Mouse (Mus musculus) limb, embryonic 15.5 days (tissue): ENCODE measurements around the gene Pgs1. TPM values are rescaled to one million over a fixed set of nuclear protein-coding genes. Genes with fewer than 3 reads are reported as not detected.
A peak's percentile ranks its signal among the peaks of the same experiment; 100 is the strongest.

Experiments
- ATAC-seq: fragments of 200-750 bp; cut with Nextera tagmentation; 2 replicates; pipeline ENCODE4 v1.8.0; 2017; ENCODE audit warnings: low read depth, moderate TSS enrichment; ENCODE audit not compliant: insufficient number of reproducible peaks, low FRiP score, low TSS enrichment
- H3K27ac ChIP-seq: fragments of 300-500 bp; sonication (generic); 2 replicates; pipeline ENCODE4 v1.5.1; 2015; ENCODE audit warnings: moderate library complexity, mild to moderate bottlenecking, inconsistent platforms
- H3K27me3 ChIP-seq: fragments of 300-500 bp; sonication (generic); 2 replicates; pipeline ENCODE4 v1.6.1; 2015; ENCODE audit warnings: inconsistent platforms
- H3K36me3 ChIP-seq: fragments of 300-500 bp; sonication (generic); 2 replicates; pipeline ENCODE4 v1.6.1; 2015; ENCODE audit warnings: inconsistent platforms
- H3K4me1 ChIP-seq: fragments of 300-500 bp; sonication (generic); 2 replicates; pipeline ENCODE4 v1.6.1; 2015; ENCODE audit warnings: inconsistent platforms
- H3K4me2 ChIP-seq: fragments of 300-500 bp; sonication (generic); 2 replicates; pipeline ENCODE4 v1.6.1; 2015; ENCODE audit warnings: mild to moderate bottlenecking, inconsistent platforms
- H3K4me3 ChIP-seq: fragments of 300-500 bp; sonication (generic); 2 replicates; pipeline ENCODE4 v1.5.1; 2015; ENCODE audit warnings: mild to moderate bottlenecking, inconsistent platforms
- H3K9ac ChIP-seq: fragments of 300-500 bp; sonication (generic); 2 replicates; pipeline ENCODE4 v1.6.1; 2015; ENCODE audit warnings: inconsistent platforms
- H3K9me3 ChIP-seq: fragments of 300-500 bp; sonication (generic); 2 replicates; pipeline ENCODE4 v1.6.1; 2016; ENCODE audit warnings: inconsistent platforms
- WGBS: fragments of 180-500 bp; shearing (Covaris S2); methylation state at CpG from one replicate; pipeline ENCODE4 v1.1.7; 2015; 5-methylcytosine and 5-hydroxymethylcytosine counted together
- polyA plus RNA-seq: library from polyadenylated mRNA; unstranded; fragments of >200 nt; fragmentation: Nextera tagmentation; extraction: Ambion mirVana; gene quantifications from 2 replicates; pipeline ENCODE4 v1.2.1, GENCODE M21; 2015

The Pgs1 gene
- polyA plus RNA-seq: 35.5 and 37.8 TPM in 2 replicates

DNA sequence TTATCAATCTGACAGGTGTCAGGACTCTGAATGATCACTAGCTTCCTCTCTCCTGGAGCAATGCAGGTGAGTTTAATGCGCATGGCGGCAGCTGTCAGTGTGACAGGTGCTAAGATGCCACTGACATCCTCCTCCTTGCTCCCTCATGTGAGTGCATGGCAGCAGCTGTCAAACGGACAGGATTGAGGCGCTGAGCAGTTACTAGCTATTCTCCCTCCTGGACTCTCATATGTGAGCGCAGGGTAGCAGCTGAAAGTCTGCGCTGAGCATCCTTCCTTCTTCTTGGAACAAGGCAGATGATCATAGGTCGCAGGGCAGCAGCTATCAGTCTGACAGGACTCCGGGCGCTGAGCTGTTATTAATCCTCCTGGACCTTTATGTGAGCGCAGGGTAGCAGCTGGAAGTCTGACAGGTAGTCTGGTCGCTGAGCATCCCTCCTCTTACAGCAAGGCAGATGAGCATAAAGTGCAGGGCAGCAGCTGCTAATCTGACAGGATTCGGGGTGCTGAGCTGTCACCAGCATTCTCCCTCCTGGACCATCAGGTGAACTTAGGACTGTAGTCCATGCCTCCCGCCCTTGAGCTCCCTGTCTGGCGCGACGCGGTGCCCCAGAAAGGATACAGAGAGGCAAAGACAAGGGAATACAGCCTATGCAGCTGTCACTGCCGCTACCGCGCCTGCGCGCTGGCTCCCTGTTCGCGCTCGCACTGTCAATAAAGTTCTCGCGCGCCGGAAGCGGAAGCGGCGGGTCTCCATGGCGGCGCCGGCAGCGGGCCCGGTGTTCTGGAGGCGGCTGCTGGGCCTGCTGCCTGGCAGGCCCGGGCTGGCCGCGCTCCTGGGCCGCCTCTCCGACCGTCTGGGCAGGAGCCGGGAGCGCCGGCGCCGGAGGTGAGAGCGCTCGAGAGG, at the start of gene Pgs1:
TSS of gene Pgs1 (plus strand) at position 167 of the 906 bp plus-strand sequence.
- Histone ChIP-seq H3K4me1 (peaks cover 26% of the 10 kb centered on the region), H3K4me2 (peak within 1 kb of the TSS; percentile 92), H3K4me3 (peak within 1 kb of the TSS; percentile 100), H3K9ac (peak within 1 kb of the TSS; percentile 85), H3K27ac (peak within 1 kb of the TSS; percentile 69), H3K27me3 (peaks cover 4% of the 10 kb centered on the region; the same call in 1 of the 2 replicates), H3K9me3 (no peaks in the 10 kb centered on the region), H3K36me3 (no peaks in the 10 kb centered on the region)
- 7% methylated on average over 51 of the region's 51 CpGs for WGBS
- peak; percentile 75 for ATAC-seq

GRCm38 (mm10) chr11:117939004-117939730, 46.9 kb upstream of the Pgs1 start:
- WGBS: 58% methylated on average over 4 of the region's 4 CpGs
- no peaks in the 10 kb centered on the region for H3K9me3 ChIP-seq
- no peak overlapping the region for H3K4me3 ChIP-seq
- no peaks in the 10 kb centered on the region for H3K27me3 ChIP-seq
- peak overlapping the region; percentile 86 for H3K27ac ChIP-seq
- no peaks in the 10 kb centered on the region for H3K36me3 ChIP-seq
- peaks cover 56% of the 10 kb centered on the region for H3K4me1 ChIP-seq
- ATAC-seq: no peak
- peak overlapping the region; percentile 26; the same call in 1 of the 2 replicates for H3K4me2 ChIP-seq
- H3K9ac ChIP-seq: no peak overlapping the region

- Histone ChIP-seq H3K27me3 (no peaks in the 10 kb centered on the region), H3K9me3 (no peaks in the 10 kb centered on the region), H3K9ac (no peak overlapping the region), H3K4me1 (peaks cover 50% of the 10 kb centered on the region), H3K27ac (peak overlapping the region; percentile 86), H3K36me3 (no peaks in the 10 kb centered on the region), H3K4me3 (no peak overlapping the region), H3K4me2 (peak overlapping the region; percentile 26; the same call in 1 of the 2 replicates)
- WGBS: 7% methylated on average over 7 of the region's 7 CpGs
- ATAC-seq: peak; percentile 73
Measured at GRCm38 (mm10) chr11:117939741-117940285, 46.3 kb upstream of the Pgs1 start.

DNA sequence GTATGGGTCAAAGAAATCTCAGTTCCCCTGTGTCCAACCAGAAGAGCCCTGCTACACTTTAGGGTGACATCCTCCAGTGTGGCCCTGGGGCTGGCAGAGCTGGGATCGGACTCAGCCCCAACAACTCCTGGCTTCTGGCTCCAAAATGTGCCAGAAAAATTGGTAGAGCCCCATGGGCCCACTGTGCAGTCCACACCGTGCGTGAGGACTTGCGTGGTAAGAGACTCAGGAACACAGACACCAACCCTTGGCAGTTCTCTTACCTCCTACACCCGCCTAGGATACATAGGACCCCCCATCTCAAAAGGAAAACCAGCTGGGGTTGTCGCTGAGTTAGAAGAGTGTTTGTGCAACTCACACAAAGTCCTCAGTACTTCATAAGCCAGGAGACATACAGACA, 45.2 kb upstream of the Pgs1 start:
- H3K27me3 ChIP-seq: no peaks in the 10 kb centered on the region
- WGBS: 89% methylated on average over 6 of the region's 6 CpGs
- H3K9ac ChIP-seq: no peak overlapping the region
- H3K4me2 ChIP-seq: no peak overlapping the region
- H3K4me1 ChIP-seq: peaks cover 39% of the 10 kb centered on the region
- no peak for ATAC-seq
- H3K9me3 ChIP-seq: no peaks in the 10 kb centered on the region
- no peak overlapping the region for H3K4me3 ChIP-seq
- H3K27ac ChIP-seq: no peak overlapping the region
- no peaks in the 10 kb centered on the region for H3K36me3 ChIP-seq

DNA sequence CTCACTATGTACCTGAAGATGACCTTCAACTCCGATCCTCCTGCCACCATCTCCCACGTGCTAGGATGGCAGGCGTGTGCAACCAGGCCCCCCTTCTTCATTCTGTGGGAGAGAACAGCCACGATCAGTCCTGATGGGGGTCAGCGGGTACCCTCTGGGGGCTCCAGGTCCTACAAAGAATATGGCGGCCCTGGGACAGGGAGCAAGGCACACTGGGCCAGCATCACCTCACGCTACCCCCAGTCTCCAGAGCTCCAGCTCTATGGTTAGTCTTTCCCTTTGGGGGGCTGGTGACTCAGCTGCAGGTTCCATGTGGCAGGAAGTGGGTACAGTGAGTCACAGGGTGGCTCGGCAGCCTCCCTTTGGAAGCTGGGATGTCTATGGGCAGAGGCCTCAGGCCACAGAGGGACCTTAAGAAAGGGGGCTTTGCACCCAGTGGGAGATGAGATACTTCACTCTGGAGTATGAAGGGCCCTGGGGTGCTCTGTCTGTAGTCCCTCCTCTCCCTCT, 44.7 kb upstream of the Pgs1 start:
- Histone ChIP-seq H3K4me2 (no peak overlapping the region), H3K27ac (no peak overlapping the region), H3K4me3 (no peak overlapping the region), H3K27me3 (no peaks in the 10 kb centered on the region), H3K36me3 (no peaks in the 10 kb centered on the region), H3K9ac (no peak overlapping the region), H3K9me3 (no peaks in the 10 kb centered on the region), H3K4me1 (peaks cover 37% of the 10 kb centered on the region)
- WGBS: 87% methylated on average over 8 of the region's 8 CpGs
- no peak for ATAC-seq

DNA sequence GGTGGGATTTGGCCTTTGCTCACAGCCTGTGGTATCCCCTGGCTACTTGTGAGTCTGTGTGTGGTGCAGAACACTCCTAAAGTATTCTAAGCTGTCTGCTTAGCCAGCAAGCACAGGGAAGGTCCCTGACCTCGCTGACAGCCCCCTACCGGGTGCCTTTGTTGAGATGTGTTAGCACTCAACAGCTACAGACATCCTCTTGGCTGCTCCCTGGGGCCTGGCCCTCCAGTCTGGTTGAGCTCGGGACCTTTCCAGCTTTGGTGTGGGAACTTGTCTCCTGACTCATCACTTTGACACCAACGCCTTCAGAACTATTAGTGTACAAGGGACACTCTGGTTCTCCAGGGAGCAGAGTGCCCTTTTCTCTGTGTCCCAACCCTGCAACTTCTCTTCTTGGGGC, 44.2 kb upstream of the Pgs1 start:
- H3K27ac ChIP-seq: no peak overlapping the region
- H3K4me3 ChIP-seq: no peak overlapping the region
- no peaks in the 10 kb centered on the region for H3K9me3 ChIP-seq
- no peaks in the 10 kb centered on the region for H3K27me3 ChIP-seq
- no peak overlapping the region for H3K4me2 ChIP-seq
- 51% methylated on average over 4 of the region's 4 CpGs for WGBS
- no peaks in the 10 kb centered on the region for H3K36me3 ChIP-seq
- no peak for ATAC-seq
- no peak overlapping the region for H3K9ac ChIP-seq
- peaks cover 38% of the 10 kb centered on the region for H3K4me1 ChIP-seq

DNA sequence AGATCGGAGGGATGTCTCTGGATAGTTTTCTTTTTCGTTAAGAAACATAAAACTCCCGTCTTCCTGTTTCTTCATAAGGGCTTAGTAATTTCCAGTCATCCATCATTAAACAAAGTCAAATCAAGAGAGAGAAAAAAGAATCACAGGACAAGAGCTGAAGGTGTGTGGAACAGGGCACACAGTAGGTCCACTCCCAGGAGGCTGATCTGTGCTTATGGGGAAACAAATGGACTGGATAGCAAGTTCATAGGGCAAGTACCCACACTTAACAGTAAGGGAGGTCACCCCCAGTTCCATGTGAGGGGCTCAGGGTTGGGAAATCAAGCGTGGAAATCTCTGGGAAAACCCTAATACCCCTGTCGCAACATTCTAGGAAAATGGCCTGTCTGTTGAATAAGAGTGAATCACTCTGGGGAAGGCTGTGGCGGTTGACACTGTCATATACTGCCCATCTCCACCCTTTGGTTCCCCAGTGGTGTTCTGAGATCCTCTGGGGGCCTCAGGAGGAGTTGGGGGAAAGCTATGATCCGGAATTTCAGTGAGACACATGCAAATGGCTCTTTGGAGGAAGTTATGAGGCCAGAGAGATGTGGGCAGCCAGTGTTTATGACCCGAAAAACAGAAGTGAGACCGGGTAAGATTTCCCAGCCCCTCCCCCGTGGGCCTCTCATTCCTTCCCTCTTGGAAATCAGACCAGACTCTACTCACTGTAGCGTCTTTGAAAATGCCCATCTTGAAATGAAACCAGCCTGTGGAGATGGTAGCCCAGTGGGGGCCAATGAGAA, 39.7 kb upstream of the Pgs1 start:
- no peak overlapping the region for H3K27ac ChIP-seq
- WGBS: 60% methylated on average over 11 of the region's 11 CpGs
- H3K36me3 ChIP-seq: no peaks in the 10 kb centered on the region
- H3K4me1 ChIP-seq: peaks cover 34% of the 10 kb centered on the region
- no peak for ATAC-seq
- H3K9me3 ChIP-seq: no peaks in the 10 kb centered on the region
- no peaks in the 10 kb centered on the region for H3K27me3 ChIP-seq
- no peak overlapping the region for H3K4me3 ChIP-seq
- no peak overlapping the region for H3K4me2 ChIP-seq
- H3K9ac ChIP-seq: no peak overlapping the region

DNA sequence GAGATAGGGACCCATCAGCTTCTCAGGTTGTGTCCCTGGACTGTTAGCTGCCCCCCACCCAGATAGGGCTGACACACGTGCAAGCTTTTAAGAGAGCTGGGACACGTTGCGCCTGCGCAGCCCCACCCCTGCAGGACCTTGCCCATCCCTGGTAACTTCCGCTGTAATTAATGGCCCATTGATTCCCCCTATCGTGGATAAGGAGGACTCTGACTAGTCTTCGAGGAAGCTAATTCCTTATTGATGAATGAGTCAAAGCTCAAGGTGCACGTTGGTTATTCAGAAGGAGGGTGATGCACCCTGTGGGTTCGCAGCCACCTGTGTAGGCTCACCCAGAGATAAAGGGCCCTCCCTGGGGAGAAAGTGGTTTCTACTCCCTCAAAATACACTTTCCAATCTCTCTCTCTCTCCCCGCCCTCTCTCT, 39.1 kb upstream of the Pgs1 start:
- no peak for ATAC-seq
- 67% methylated on average over 10 of the region's 10 CpGs for WGBS
- H3K4me3 ChIP-seq: no peak overlapping the region
- H3K4me2 ChIP-seq: no peak overlapping the region
- peaks cover 36% of the 10 kb centered on the region for H3K4me1 ChIP-seq
- no peak overlapping the region for H3K27ac ChIP-seq
- no peak overlapping the region for H3K9ac ChIP-seq
- no peaks in the 10 kb centered on the region for H3K36me3 ChIP-seq
- H3K9me3 ChIP-seq: no peaks in the 10 kb centered on the region
- no peaks in the 10 kb centered on the region for H3K27me3 ChIP-seq

DNA sequence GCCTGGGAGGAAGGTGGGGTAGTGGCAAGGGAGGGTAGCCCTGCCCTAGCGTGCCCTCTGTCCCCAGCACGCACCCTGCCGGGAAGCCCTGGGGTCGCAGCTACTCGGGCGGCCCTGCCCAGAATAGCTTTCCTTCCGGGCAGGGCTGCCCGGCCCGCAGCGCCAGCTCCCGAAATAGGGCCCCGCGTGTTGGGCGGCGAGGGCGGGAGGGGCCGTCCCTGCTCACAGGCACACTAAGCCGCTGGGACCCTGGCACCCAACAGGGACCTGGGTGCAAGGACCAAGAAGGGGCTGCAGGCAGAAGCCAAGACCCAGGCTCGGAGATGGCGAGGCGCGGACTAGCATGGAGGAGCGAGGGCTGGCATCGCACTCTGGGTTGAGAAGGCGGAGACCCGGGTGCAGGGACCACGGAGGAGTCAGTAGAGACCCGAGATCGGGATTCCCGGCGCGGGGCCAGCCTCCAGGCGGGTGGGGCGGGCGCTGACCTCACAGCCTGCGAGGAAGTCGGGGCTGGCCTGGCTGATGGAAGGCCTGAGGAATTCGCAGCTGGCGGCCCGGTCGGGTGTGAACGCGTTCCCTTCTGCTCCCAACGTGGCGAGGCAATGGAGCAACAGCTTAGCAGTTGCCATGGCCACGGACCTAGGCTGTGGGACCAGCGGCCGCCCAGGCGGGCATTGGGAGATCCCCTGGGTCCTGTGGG, 36.5 kb upstream of the Pgs1 start:
- Histone ChIP-seq H3K4me3 (peak overlapping the region; percentile 35), H3K36me3 (no peaks in the 10 kb centered on the region), H3K27ac (peak overlapping the region; percentile 87), H3K4me1 (peaks cover 48% of the 10 kb centered on the region), H3K9ac (peak overlapping the region; percentile 40), H3K4me2 (peak overlapping the region; percentile 73), H3K9me3 (no peaks in the 10 kb centered on the region), H3K27me3 (no peaks in the 10 kb centered on the region)
- 3% methylated on average over 49 of the region's 49 CpGs for WGBS
- ATAC-seq: peak; percentile 85

DNA sequence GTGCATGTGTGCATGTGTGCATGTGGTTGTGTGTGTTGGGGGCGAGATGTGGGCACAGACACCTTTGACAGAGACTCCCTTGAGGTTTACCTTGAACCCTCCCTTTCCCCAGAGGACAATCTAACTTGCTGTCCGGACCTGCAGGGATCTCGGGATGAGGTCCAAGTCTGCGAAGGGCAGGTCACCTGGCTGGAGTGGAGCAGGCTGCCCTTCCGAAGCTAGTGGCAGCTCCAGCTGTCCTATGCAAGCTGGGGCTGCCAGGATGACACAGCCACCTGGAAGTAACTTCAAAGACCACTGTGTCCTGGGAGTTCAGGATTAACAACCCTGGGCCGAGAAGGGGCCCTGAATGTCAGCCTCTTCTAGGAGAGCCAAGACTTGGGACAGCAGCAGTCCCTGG, 34.7 kb upstream of the Pgs1 start:
- H3K36me3 ChIP-seq: no peaks in the 10 kb centered on the region
- H3K27ac ChIP-seq: 0 out of 2 replicates have a peak overlapping the region, but pooled peaks have one; percentile 22
- no peaks in the 10 kb centered on the region for H3K27me3 ChIP-seq
- no peaks in the 10 kb centered on the region for H3K9me3 ChIP-seq
- H3K4me3 ChIP-seq: no peak overlapping the region
- H3K9ac ChIP-seq: no peak overlapping the region
- peaks cover 54% of the 10 kb centered on the region for H3K4me1 ChIP-seq
- H3K4me2 ChIP-seq: no peak overlapping the region
- 69% methylated on average over 6 of the region's 6 CpGs for WGBS
- no peak for ATAC-seq
